Mouse (Mus musculus): ENCODE data around the gene Gpr68. TPM values are rescaled to one million over a fixed set of nuclear protein-coding genes. Genes with fewer than 3 reads are reported as not detected.
A peak's percentile ranks its signal among the peaks of the same experiment; 100 is the strongest.

Gene Gpr68
- polyA plus RNA-seq, 1 experiment from 2014 or later, result 0.08 TPM

- H3K27me3 ChIP-seq, result no peaks in the 10 kb centered on the region
- in situ Hi-C loops (cut with MboI; ENCODE audit: low pct_unique_long_range_greater_than_20kb), result no loop called here
- POLR2A ChIA-PET, result no interaction called here
- DNase-seq (ENCODE audit: low read depth, low spot score), result no peak
- ATAC-seq, result no peak
- CTCF ChIA-PET, result interaction anchor here (0.7 kb wide), 1 partner anchor 77 kb away, joined by 3 read pairs; no protein-coding TSS in a partner anchor
- TF ChIP-seq CTCF (IDR thresholded peaks at IDR 0.05), result no peak
These were observed 51.7 kb downstream of the Gpr68 start for GRCm38 (mm10) chr12:100856337-100856736.

GRCm38 (mm10) chr12:100852370-100852769, 55.6 kb downstream of the Gpr68 start:
- H3K27me3 ChIP-seq, result no peaks in the 10 kb centered on the region
- in situ Hi-C loops (cut with MboI; ENCODE audit: low pct_unique_long_range_greater_than_20kb), result no loop called here
- ATAC-seq, result no peak
- no peak for TF ChIP-seq CTCF (IDR thresholded peaks at IDR 0.05)
- ChIA-PET CTCF (no interaction called here), POLR2A (no interaction called here)
- DNase-seq (ENCODE audit: low read depth, low spot score), result no peak

- no peaks in the 10 kb centered on the region for H3K27me3 ChIP-seq
- peak; percentile 80 for TF ChIP-seq CTCF (IDR thresholded peaks at IDR 0.05)
- ChIA-PET POLR2A (interaction anchor here (1.5 kb wide), 1 partner anchor 76 kb away, joined by 3 read pairs; no protein-coding TSS in a partner anchor), CTCF (interaction anchor here (0.7 to 3.2 kb wide), 11 partner anchors 13 to 274 kb away, joined by 3 to 20 read pairs (median 4); no protein-coding TSS in a partner anchor)
- in situ Hi-C loops (cut with MboI; ENCODE audit: low pct_unique_long_range_greater_than_20kb), result loop anchor here (5.0 to 10.0 kb wide), 2 partner anchors 78 to 185 kb away; no protein-coding TSS in a partner anchor
- no peak for DNase-seq (ENCODE audit: low read depth, low spot score)
- peak; percentile 80 for ATAC-seq
These were observed 58.4 kb downstream of the Gpr68 start for GRCm38 (mm10) chr12:100849421-100850138.

GRCm38 (mm10) chr12:100847437-100848080, 60.4 kb downstream of the Gpr68 start:
- TF ChIP-seq CTCF (IDR thresholded peaks at IDR 0.05), result no peak
- no peaks in the 10 kb centered on the region for H3K27me3 ChIP-seq
- POLR2A ChIA-PET, result no interaction called here
- CTCF ChIA-PET, result interaction anchor here (1.1 kb wide), 1 partner anchor 79 kb away, joined by 4 read pairs; no protein-coding TSS in a partner anchor
- DNase-seq (ENCODE audit: low read depth, low spot score) (no peak), ATAC-seq (no peak)
- in situ Hi-C loops (cut with MboI; ENCODE audit: low pct_unique_long_range_greater_than_20kb), result loop anchor here (5.0 to 10.0 kb wide), 2 partner anchors 80 to 187 kb away; no protein-coding TSS in a partner anchor

GRCm38 (mm10) chr12:100846566-100846965, 61.4 kb downstream of the Gpr68 start:
- POLR2A ChIA-PET, result no interaction called here
- no peaks in the 10 kb centered on the region for H3K27me3 ChIP-seq
- ATAC-seq, result no peak
- no peak for DNase-seq (ENCODE audit: low read depth, low spot score)
- CTCF ChIA-PET, result interaction anchor here (1.1 to 1.4 kb wide), 2 partner anchors 80 to 240 kb away, joined by 4 read pairs; no protein-coding TSS in a partner anchor
- TF ChIP-seq CTCF (IDR thresholded peaks at IDR 0.05), result no peak
- in situ Hi-C loops (cut with MboI; ENCODE audit: low pct_unique_long_range_greater_than_20kb), result loop anchor here (5.0 to 10.0 kb wide), 2 partner anchors 81 to 188 kb away; no protein-coding TSS in a partner anchor

- in situ Hi-C loops (cut with MboI; ENCODE audit: low pct_unique_long_range_greater_than_20kb), result loop anchor here (5.0 to 10.0 kb wide), 2 partner anchors 81 to 189 kb away; no protein-coding TSS in a partner anchor
- ATAC-seq (no peak), DNase-seq (ENCODE audit: low read depth, low spot score) (no peak)
- peak; percentile 49 for TF ChIP-seq CTCF (IDR thresholded peaks at IDR 0.05)
- ChIA-PET CTCF (interaction anchor here (1.4 kb wide), 1 partner anchor 239 kb away, joined by 4 read pairs; no protein-coding TSS in a partner anchor), POLR2A (no interaction called here)
- no peaks in the 10 kb centered on the region for H3K27me3 ChIP-seq
These were observed 62.2 kb downstream of the Gpr68 start for GRCm38 (mm10) chr12:100845829-100846228.

GRCm38 (mm10) chr12:100844546-100844945, 63.5 kb downstream of the Gpr68 start:
- in situ Hi-C loops (cut with MboI; ENCODE audit: low pct_unique_long_range_greater_than_20kb), result loop anchor here (5.0 to 10.0 kb wide), 5 partner anchors 122 to 682 kb away; no protein-coding TSS in a partner anchor
- DNase-seq (ENCODE audit: low read depth, low spot score) (no peak), ATAC-seq (no peak)
- H3K27me3 ChIP-seq, result no peaks in the 10 kb centered on the region
- ChIA-PET POLR2A (no interaction called here), CTCF (no interaction called here)
- TF ChIP-seq CTCF (IDR thresholded peaks at IDR 0.05), result no peak

GRCm38 (mm10) chr12:100843171-100843570, 64.8 kb downstream of the Gpr68 start:
- ChIA-PET POLR2A (no interaction called here), CTCF (interaction anchor here (3.1 kb wide), 1 partner anchor 266 kb away, joined by 11 read pairs; no protein-coding TSS in a partner anchor)
- DNase-seq (ENCODE audit: low read depth, low spot score), result no peak
- in situ Hi-C loops (cut with MboI; ENCODE audit: low pct_unique_long_range_greater_than_20kb), result loop anchor here (5.0 to 10.0 kb wide), 5 partner anchors 121 to 681 kb away; no protein-coding TSS in a partner anchor
- no peaks in the 10 kb centered on the region for H3K27me3 ChIP-seq
- TF ChIP-seq CTCF (IDR thresholded peaks at IDR 0.05), result no peak
- ATAC-seq, result no peak

GRCm38 (mm10) chr12:100841211-100841792, 66.7 kb downstream of the Gpr68 start:
- in situ Hi-C loops (cut with MboI; ENCODE audit: low pct_unique_long_range_greater_than_20kb), result loop anchor here (5.0 to 10.0 kb wide), 5 partner anchors 119 to 679 kb away; no protein-coding TSS in a partner anchor
- ATAC-seq, result no peak
- ChIA-PET CTCF (interaction anchor here (0.6 to 3.1 kb wide), 9 partner anchors 11 to 264 kb away, joined by 3 to 11 read pairs (median 5); no protein-coding TSS in a partner anchor), POLR2A (no interaction called here)
- DNase-seq (ENCODE audit: low read depth, low spot score), result no peak
- no peaks in the 10 kb centered on the region for H3K27me3 ChIP-seq
- peak; percentile 93 for TF ChIP-seq CTCF (IDR thresholded peaks at IDR 0.05)

GRCm38 (mm10) chr12:100839926-100840325, 68.1 kb downstream of the Gpr68 start:
- ATAC-seq, result no peak
- in situ Hi-C loops (cut with MboI; ENCODE audit: low pct_unique_long_range_greater_than_20kb), result loop anchor here (5.0 to 10.0 kb wide), 5 partner anchors 118 to 678 kb away; no protein-coding TSS in a partner anchor
- no peaks in the 10 kb centered on the region for H3K27me3 ChIP-seq

More at GRCm38 (mm10) chr12:100839926-100840325, 68.1 kb downstream of the Gpr68 start:
- no peak for TF ChIP-seq CTCF (IDR thresholded peaks at IDR 0.05)
- CTCF ChIA-PET, result interaction anchor here (1.8 kb wide), 1 partner anchor 10 kb away, joined by 5 read pairs; no protein-coding TSS in a partner anchor
- DNase-seq (ENCODE audit: low read depth, low spot score), result no peak
- POLR2A ChIA-PET, result interaction anchor here (0.6 kb wide), 1 partner anchor 58 kb away, joined by 6 read pairs; no protein-coding TSS in a partner anchor

Measured in Patski (cell line).